Mouse (Mus musculus) liver, adult 2 months (tissue): ENCODE data around the gene Camsap3.

Experiments
- CTCF ChIP-seq: fragments of 200-500 bp; IDR thresholded peaks from 2 replicates; pipeline ENCODE4 v1.5.1; 2011; ENCODE audit warnings: low read depth, low read length, control low read depth
- POLR2A ChIP-seq: fragments of 200-500 bp; IDR thresholded peaks from 2 replicates; pipeline ENCODE4 v1.6.1; 2011; ENCODE audit warnings: low read length, control low read depth; ENCODE audit not compliant: insufficient read depth; ENCODE audit errors: extremely low read depth

- no peak for TF ChIP-seq POLR2A
- TF ChIP-seq CTCF: no peak
Observed at GRCm38 (mm10) chr8:3568378-3568777, 18.7 kb upstream of the Camsap3 start.
